Mouse (Mus musculus): Measurements from ENCODE around the gene Zkscan3. TPM values are rescaled to one million over a fixed set of nuclear protein-coding genes. Genes with fewer than 3 reads are reported as not detected.
"Not testable (repeated sequence)": the region's sequence is repeated elsewhere in the genome, so short reads cannot be mapped to it uniquely, and the experiment has no call there.

Zkscan3 gene
- polyA plus RNA-seq, 1 experiment from 2014 or later, result 88.2 TPM

DNA sequence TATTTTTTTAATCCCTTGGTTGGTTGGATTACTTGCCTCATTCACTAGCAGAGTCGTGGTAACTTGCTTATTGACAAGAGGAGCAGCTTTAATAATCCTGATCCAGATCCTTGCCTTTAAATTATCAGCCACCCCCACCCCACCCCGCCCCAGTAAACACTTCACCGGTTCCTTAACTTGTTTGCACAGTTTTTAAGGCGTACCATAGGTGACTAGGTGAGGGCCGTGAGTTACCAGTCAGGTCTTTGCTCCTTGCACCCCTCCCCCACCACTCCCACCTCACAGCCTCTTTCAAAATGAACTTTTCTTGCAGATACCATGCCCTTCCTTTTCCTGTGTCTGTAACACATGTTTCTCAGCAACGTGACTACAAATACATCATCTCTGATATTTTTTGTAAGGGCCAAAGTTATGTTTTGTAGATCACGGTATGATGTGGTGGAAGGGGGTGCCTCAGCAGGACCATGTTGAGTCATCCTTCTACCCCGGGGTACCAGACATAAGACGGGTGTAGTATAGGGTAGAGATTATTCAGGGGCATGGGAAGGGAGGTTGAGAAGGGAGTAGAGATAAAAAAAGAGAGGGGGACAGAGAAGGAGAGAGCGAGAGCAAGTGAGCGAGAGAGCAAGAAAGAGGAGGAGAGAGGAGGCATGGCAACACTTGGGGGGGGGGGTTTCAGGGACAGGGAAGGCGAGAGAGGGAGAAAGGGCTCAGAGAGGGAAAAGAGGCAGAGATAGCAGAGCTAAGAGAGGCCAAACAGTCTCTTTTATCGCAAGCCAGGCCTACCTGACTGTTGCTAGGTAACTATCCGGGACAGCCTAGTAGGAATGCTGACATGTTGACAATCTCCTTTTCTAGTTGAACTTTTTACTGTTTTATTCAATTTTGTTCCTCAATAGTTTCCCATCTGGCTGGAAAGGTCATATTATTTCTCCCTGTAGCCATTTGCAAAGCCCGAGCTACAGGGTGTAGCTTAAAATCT, 12.0 kb upstream of the Zkscan3 start:
- Histone ChIP-seq H3K36me3 (no peaks in the 10 kb centered on the region), H3K27me3 (replicated peaks) (no peaks in the 10 kb centered on the region), H3K4me3 (no peak overlapping the region), H3K9ac (no peak overlapping the region), H3K27ac (no peak overlapping the region), H3K4me1 (no peaks in the 10 kb centered on the region), H3K9me3 (no peaks in the 10 kb centered on the region), H3K4me2 (replicated peaks) (no peak overlapping the region)
- no peak for ATAC-seq (ENCODE audit: low FRiP score, low read depth)
- WGBS, result 70% methylated on average over 15 of the region's 15 CpGs

DNA sequence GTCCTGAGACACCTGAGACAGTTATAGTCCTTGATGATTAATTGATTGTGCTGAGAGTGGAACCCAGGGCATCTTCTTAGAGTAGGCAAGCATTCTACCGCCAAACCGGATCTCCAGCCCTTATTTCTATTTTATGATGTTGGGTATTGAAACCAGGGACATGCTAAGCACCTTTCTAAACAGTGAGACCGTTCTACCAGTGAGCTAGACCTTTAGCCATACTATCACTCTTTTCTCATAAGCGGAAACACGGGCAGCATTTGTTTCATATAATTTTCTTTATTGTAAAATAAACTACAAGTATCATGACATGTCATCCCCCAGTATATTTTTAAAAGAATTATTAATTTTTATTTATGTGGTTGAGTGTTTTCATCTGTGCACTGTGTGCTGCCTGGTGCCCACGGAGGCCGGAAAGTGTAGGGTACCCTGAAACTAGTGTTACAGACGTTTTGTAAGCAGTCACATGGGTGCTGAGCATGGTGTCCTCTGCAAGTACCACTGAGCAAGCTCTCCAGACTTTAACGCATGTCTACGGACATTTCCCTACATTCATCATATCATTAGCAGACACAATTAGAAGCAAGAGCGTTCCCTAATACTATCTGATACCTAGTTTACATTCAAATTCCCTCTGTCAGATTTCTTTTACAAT, 6.4 kb upstream of the Zkscan3 start:
- Histone ChIP-seq H3K9ac (peak overlapping the region; percentile 45), H3K27ac (no peak overlapping the region), H3K4me2 (replicated peaks) (peak overlapping the region; percentile 67), H3K27me3 (replicated peaks) (no peaks in the 10 kb centered on the region), H3K4me1 (peaks cover 5% of the 10 kb centered on the region; the same call in 1 of the 2 replicates), H3K36me3 (no peaks in the 10 kb centered on the region), H3K4me3 (peak overlapping the region; percentile 40), H3K9me3 (no peaks in the 10 kb centered on the region)
- peak; percentile 89; the same call in 1 of the 2 replicates for ATAC-seq (ENCODE audit: low FRiP score, low read depth)
- 54% methylated on average over 11 of the region's 11 CpGs for WGBS

DNA sequence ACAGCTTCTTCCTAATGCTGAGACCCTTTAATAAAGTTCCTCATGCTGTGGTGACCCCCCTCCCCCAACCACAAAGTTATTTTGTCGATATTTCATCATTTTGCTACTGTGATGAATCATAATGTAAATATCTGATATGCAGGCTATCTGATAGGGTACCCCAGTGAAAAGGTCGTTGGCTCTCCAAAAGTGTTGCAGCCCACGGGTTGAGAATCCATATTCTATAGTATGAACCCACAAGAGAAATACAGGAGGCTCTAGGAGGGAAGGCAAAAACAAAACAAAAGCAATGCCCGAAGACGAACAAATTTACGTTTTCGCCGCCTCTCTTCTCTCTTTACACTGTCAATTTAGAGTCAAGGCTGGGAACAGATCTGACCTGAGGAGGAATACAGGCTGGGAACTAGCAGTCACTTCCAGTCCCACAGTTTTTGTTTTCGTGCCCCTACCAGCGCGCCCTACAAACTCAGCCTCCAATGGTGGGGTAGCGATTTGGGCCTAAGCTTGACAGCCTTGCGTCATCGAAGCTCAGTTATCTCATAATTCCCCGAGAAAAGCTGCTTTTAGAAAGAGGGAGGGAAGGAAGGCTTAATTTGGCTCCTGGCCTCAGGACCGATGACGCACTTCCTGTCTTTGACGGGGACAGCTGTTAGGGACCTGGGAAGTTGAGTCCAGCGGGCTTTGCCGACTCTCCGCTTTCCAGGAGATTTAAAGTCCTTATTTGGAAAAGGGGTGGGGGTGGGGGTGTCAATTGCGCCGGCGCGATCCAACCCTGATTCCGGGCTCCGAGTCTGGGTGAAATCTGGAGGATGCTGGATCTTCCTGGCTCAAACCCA, 5.6 kb upstream of the Zkscan3 start:
- peak; percentile 95 for ATAC-seq (ENCODE audit: low FRiP score, low read depth)
- no peaks in the 10 kb centered on the region for H3K9me3 ChIP-seq
- H3K9ac ChIP-seq, result peak overlapping the region; percentile 45
- peak overlapping the region; percentile 67 for H3K4me2 ChIP-seq (replicated peaks)
- no peaks in the 10 kb centered on the region for H3K27me3 ChIP-seq (replicated peaks)
- H3K27ac ChIP-seq, result no peak overlapping the region
- H3K36me3 ChIP-seq, result no peaks in the 10 kb centered on the region
- 5% methylated on average over 27 of the region's 27 CpGs for WGBS
- peak overlapping the region; percentile 40 for H3K4me3 ChIP-seq
- peaks cover 5% of the 10 kb centered on the region; the same call in 1 of the 2 replicates for H3K4me1 ChIP-seq

DNA sequence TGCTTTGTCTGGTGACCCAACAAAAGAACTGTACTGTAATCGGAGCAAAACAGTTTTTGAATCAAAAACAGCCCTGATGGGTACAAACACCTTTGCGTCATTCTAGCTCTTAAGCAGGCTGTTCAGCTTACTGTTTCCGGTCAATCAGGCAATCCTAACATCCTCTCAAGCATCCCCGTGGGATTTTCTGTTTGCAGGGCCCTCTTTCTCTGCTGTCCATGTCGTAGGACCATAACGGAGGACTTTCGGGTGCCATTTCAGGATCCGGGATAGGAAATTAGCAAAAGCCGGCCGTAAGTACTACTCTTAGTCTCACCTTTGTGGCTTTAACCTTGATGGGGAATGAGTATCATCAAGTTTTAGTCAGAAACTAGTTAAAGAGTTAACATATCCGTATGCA, 4.8 kb upstream of the Zkscan3 start:
- Histone ChIP-seq H3K9me3 (no peaks in the 10 kb centered on the region), H3K27ac (no peak overlapping the region), H3K9ac (no peak overlapping the region; the same call in 1 of the 2 replicates), H3K27me3 (replicated peaks) (no peaks in the 10 kb centered on the region), H3K4me2 (replicated peaks) (peak overlapping the region; percentile 67; the same call in 1 of the 2 replicates), H3K4me3 (no peak overlapping the region), H3K36me3 (no peaks in the 10 kb centered on the region), H3K4me1 (peaks cover 5% of the 10 kb centered on the region; the same call in 1 of the 2 replicates)
- 82% methylated on average over 11 of the region's 11 CpGs for WGBS
- ATAC-seq (ENCODE audit: low FRiP score, low read depth), result no peak

DNA sequence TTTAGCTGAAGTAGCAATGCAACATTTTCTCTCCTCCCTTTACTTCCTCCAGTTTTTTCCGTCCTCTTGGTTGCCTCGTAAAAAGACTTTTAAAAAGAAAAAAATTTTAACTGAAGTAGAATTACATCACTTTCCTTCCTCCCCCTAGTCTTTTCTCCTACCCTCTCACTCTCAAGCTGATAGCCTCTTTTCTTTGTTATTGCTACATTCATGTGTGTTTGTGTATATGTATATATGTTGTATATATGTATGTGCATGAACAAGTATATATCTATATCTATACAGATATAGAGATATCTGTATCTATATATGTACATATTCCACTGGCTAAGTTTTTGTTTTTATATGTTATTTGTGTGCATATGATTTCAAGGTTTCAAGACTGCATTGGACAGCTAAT, 293 bp upstream of the Zkscan3 start:
- H3K9me3 ChIP-seq, result no peaks in the 10 kb centered on the region
- peaks cover 13% of the 10 kb centered on the region for H3K4me1 ChIP-seq
- peak; percentile 39; the same call in 1 of the 2 replicates for ATAC-seq (ENCODE audit: low FRiP score, low read depth)
- H3K27ac ChIP-seq, result no peak overlapping the region
- peak overlapping the region; percentile 74 for H3K9ac ChIP-seq
- peak overlapping the region; percentile 84 for H3K4me3 ChIP-seq
- peak overlapping the region; percentile 78 for H3K4me2 ChIP-seq (replicated peaks)
- 0% methylated on average over 2 of the region's 2 CpGs for WGBS
- no peaks in the 10 kb centered on the region; the same call in 1 of the 2 replicates for H3K36me3 ChIP-seq
- no peaks in the 10 kb centered on the region for H3K27me3 ChIP-seq (replicated peaks)

DNA sequence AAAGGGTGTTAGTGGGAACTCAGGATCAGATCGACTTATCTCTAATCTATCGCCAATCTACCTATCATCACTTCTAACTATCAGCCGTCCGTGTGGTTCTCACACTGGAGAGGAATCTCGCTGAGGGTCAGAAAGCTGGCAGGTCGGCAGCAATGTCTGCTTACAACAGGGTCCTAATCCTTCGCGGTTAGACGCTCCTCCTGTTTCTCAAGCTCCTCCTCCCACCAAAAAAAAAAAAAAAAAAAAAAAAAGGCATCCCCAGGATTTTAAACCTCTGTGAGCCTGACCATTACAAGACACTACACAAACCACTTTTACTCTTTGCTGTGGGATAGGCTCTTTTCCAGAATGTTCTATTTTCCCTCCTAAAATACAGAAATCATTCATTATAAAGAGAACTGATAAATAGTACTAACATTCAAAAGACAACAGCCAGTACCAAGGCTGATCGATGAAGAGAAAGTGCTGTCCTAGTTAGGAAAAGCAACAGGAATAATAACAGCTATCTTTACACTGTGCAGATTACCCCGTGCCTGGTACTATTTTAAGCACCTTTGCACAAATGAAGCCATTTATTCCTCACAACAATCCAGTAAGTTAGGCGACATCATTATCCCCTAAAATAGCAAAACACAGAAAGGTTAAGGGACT, 794 bp downstream of the Zkscan3 start:
- no peak overlapping the region for H3K27ac ChIP-seq
- H3K36me3 ChIP-seq, result no peaks in the 10 kb centered on the region; the same call in 1 of the 2 replicates
- WGBS, result 20% methylated on average over 12 of the region's 12 CpGs
- H3K9me3 ChIP-seq, result no peaks in the 10 kb centered on the region
- peak; percentile 35 for ATAC-seq (ENCODE audit: low FRiP score, low read depth)
- no peaks in the 10 kb centered on the region for H3K27me3 ChIP-seq (replicated peaks)
- peak overlapping the region; percentile 74 for H3K9ac ChIP-seq
- peak overlapping the region; percentile 84 for H3K4me3 ChIP-seq
- H3K4me1 ChIP-seq, result peaks cover 12% of the 10 kb centered on the region; the same call in 1 of the 2 replicates
- peak overlapping the region; percentile 78 for H3K4me2 ChIP-seq (replicated peaks)

DNA sequence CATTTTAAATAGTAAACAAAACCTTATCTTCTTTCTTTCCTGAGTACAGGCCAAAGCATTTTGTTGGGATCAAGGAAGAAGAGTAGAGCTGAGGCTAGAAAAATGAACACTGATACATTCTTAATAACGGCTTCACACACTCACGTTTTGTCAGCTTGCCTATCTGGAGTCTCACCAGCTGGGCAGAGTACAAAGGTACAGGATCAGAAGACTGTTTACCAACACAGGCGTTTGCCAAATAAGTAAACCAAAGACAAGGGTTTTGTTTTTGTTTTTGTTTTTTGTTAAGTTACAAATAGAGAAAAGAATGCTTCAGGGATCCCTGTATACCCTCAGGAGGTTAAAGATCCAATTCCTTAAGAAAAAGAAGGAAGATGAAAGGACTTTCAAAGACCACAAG, 1.4 kb downstream of the Zkscan3 start:
- ATAC-seq (ENCODE audit: low FRiP score, low read depth), result no peak
- 83% methylated on average over 3 of the region's 3 CpGs for WGBS
- Histone ChIP-seq H3K9me3 (no peaks in the 10 kb centered on the region), H3K27ac (no peak overlapping the region), H3K9ac (peak overlapping the region; percentile 74), H3K36me3 (peaks cover 3% of the 10 kb centered on the region; the same call in 1 of the 2 replicates), H3K4me3 (peak overlapping the region; percentile 84; the same call in 1 of the 2 replicates), H3K27me3 (replicated peaks) (no peaks in the 10 kb centered on the region), H3K4me1 (peaks cover 12% of the 10 kb centered on the region; the same call in 1 of the 2 replicates), H3K4me2 (replicated peaks) (peak overlapping the region; percentile 78)

DNA sequence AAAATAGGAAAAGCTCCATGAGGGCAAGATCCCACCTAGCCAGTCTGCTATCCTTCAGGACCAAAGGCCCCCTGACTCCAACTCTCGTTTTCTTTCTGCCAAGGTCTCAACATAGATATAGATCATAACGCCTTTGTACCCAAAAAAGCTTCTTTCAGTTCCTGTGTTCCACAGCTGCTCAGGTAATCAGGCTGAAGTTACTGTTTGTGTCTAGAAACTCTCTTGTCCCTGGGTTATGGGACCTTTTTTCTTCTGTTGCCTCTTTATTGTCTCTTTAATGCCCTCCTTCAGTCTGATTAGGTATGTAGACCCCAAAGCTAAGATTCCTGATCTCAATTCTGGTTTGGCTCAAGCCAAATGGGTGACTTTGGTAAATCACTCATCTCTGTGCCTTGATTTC, 5.1 kb downstream of the Zkscan3 start:
- WGBS, result 96% methylated on average over 2 of the region's 2 CpGs
- no peak for ATAC-seq (ENCODE audit: low FRiP score, low read depth)
- no peak overlapping the region for H3K9ac ChIP-seq
- peaks cover 12% of the 10 kb centered on the region; the same call in 1 of the 2 replicates for H3K4me1 ChIP-seq
- no peak overlapping the region for H3K4me3 ChIP-seq
- no peak overlapping the region for H3K4me2 ChIP-seq (replicated peaks)
- H3K27ac ChIP-seq, result no peak overlapping the region
- no peaks in the 10 kb centered on the region for H3K27me3 ChIP-seq (replicated peaks)
- no peaks in the 10 kb centered on the region for H3K9me3 ChIP-seq
- H3K36me3 ChIP-seq, result peaks cover 34% of the 10 kb centered on the region

DNA sequence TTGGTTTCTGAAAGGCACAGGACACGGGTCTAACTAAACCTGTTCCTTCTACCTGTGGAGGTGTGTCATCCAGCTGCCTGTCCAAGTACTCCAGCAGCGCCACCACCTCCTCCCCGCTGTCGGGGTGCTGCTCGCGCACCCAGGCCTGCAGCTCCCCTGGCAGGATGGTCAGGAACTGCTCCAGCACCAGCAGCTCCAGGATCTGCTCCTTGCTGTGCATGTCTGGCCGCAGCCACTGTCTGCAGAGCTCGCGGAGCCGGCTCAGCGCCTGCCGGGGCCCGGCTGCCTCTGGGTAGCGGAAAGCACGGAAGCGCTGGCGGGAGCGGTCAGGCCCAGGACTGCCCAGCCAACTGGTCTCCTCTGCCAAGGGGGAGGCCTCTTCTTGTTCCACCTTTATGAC, 6.5 kb downstream of the Zkscan3 start:
- H3K27me3 ChIP-seq (replicated peaks), result not testable (repeated sequence)

DNA sequence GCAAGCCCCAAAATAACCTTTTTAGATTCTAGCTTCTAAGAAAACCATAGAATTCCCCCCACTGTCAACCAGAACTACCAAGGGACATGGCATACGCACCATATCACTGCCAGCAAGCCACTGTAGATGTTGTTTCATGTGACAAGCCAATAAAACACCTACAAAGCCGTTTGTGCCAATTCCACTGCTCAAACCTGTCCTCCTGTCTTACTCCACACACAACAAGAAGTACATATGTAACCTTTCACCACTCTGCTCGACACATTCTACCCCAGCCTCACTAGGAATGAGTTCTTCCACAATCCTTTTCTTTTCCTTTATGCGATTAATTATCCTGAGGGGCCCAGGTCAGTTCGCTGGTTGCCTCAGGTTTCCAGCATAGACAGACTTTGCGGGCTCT, 6.9 kb downstream of the Zkscan3 start:
- Histone ChIP-seq H3K4me1 (peaks cover 3% of the 10 kb centered on the region; the same call in 1 of the 2 replicates), H3K9me3 (no peaks in the 10 kb centered on the region), H3K4me3 (no peak overlapping the region), H3K36me3 (peaks cover 53% of the 10 kb centered on the region), H3K9ac (no peak overlapping the region), H3K27me3 (replicated peaks) (no peaks in the 10 kb centered on the region), H3K4me2 (replicated peaks) (no peak overlapping the region), H3K27ac (no peak overlapping the region)
- ATAC-seq (ENCODE audit: low FRiP score, low read depth), result no peak
- WGBS, result 95% methylated on average over 6 of the region's 6 CpGs

More for the DNA sequence above, 6.5 kb downstream of the Zkscan3 start:
- not testable (repeated sequence) for H3K4me2 ChIP-seq (replicated peaks); H3K4me1 ChIP-seq; H3K9ac ChIP-seq; H3K27ac ChIP-seq; H3K9me3 ChIP-seq; H3K4me3 ChIP-seq
- H3K36me3 ChIP-seq, result peaks cover 49% of the 10 kb centered on the region
- 0 out of 2 replicates have a peak, but pooled peaks have one; percentile 37 for ATAC-seq (ENCODE audit: low FRiP score, low read depth)
- 93% methylated on average over 18 of the region's 18 CpGs for WGBS

DNA sequence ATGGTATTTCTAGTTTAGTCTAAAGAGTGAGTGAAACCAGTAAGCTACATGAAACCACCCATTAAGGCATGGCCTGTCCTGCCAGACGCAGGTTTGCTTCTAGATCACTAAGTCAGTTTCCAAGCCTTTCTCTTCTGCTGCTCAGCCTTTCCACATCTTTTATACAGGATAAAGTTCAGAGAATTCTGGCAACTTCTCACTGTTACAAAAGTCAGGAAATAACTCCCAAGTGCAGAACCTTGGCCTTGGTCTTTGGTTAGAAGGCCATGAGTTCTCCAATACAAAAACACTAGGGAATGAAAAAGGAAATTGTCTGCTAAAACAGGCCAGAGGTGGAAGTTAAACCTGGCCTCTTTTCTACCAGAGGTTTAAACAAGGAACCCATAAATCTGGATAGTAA, 7.3 kb downstream of the Zkscan3 start:
- WGBS, result 100% methylated on average over 1 of the region's 1 CpGs
- no peak for ATAC-seq (ENCODE audit: low FRiP score, low read depth)
- Histone ChIP-seq H3K9ac (no peak overlapping the region), H3K9me3 (no peaks in the 10 kb centered on the region), H3K27ac (no peak overlapping the region), H3K4me3 (no peak overlapping the region), H3K4me1 (peaks cover 3% of the 10 kb centered on the region; the same call in 1 of the 2 replicates), H3K36me3 (peaks cover 57% of the 10 kb centered on the region), H3K27me3 (replicated peaks) (no peaks in the 10 kb centered on the region), H3K4me2 (replicated peaks) (no peak overlapping the region)
